Mouse (Mus musculus): ENCODE results near the gene Slc44a2. TPM values are rescaled to one million over a fixed set of nuclear protein-coding genes. Genes with fewer than 3 reads are reported as not detected.

Slc44a2 gene
- polyA plus RNA-seq, 1 experiment from 2014 or later = 116 TPM

- H3K9ac ChIP-seq (ENCODE audit: low read length) = no peak overlapping the region
- no peaks in the 10 kb centered on the region for H3K27me3 ChIP-seq (ENCODE audit: control insufficient read depth, insufficient read depth, low read length)
- WGBS = 89% methylated on average over 5 of the region's 5 CpGs
- H3K27ac ChIP-seq (ENCODE audit: low read length) = no peak overlapping the region
- ATAC-seq (ENCODE audit: insufficient read depth, low FRiP score) = no peak
- H3K9me3 ChIP-seq (replicated peaks; ENCODE audit: control insufficient read depth, low read length) = no peaks in the 10 kb centered on the region
- H3K4me2 ChIP-seq (ENCODE audit: low read depth, low read length) = no peak overlapping the region
- H3K4me1 ChIP-seq (ENCODE audit: control insufficient read depth, insufficient read depth, low read length) = no peaks in the 10 kb centered on the region
- peaks cover 44% of the 10 kb centered on the region for H3K36me3 ChIP-seq (ENCODE audit: control insufficient read depth, insufficient read depth, low read length)
- H3K4me3 ChIP-seq (replicated peaks; ENCODE audit: low read length) = no peak overlapping the region
Observed at GRCm38 (mm10) chr9:21277776-21278175, 42.7 kb upstream of the Slc44a2 start.

- ATAC-seq (ENCODE audit: insufficient read depth, low FRiP score) = no peak
- peaks cover 14% of the 10 kb centered on the region for H3K4me1 ChIP-seq (ENCODE audit: control insufficient read depth, insufficient read depth, low read length)
- H3K9me3 ChIP-seq (replicated peaks; ENCODE audit: control insufficient read depth, low read length) = no peaks in the 10 kb centered on the region
- H3K36me3 ChIP-seq (ENCODE audit: control insufficient read depth, insufficient read depth, low read length) = peaks cover 18% of the 10 kb centered on the region
- H3K9ac ChIP-seq (ENCODE audit: low read length) = no peak overlapping the region
- WGBS = 89% methylated on average over 5 of the region's 5 CpGs
- H3K4me3 ChIP-seq (replicated peaks; ENCODE audit: low read length) = no peak overlapping the region
- no peak overlapping the region for H3K4me2 ChIP-seq (ENCODE audit: low read depth, low read length)
- H3K27me3 ChIP-seq (ENCODE audit: control insufficient read depth, insufficient read depth, low read length) = no peaks in the 10 kb centered on the region
- H3K27ac ChIP-seq (ENCODE audit: low read length) = no peak overlapping the region
Observed at GRCm38 (mm10) chr9:21283591-21283990, 36.9 kb upstream of the Slc44a2 start.

- H3K27ac ChIP-seq (ENCODE audit: low read length) = no peak overlapping the region
- no peak overlapping the region for H3K9ac ChIP-seq (ENCODE audit: low read length)
- no peak overlapping the region for H3K4me3 ChIP-seq (replicated peaks; ENCODE audit: low read length)
- no peak for ATAC-seq (ENCODE audit: insufficient read depth, low FRiP score)
- H3K27me3 ChIP-seq (ENCODE audit: control insufficient read depth, insufficient read depth, low read length) = no peaks in the 10 kb centered on the region
- peaks cover 17% of the 10 kb centered on the region for H3K36me3 ChIP-seq (ENCODE audit: control insufficient read depth, insufficient read depth, low read length)
- H3K9me3 ChIP-seq (replicated peaks; ENCODE audit: control insufficient read depth, low read length) = no peaks in the 10 kb centered on the region
- peaks cover 17% of the 10 kb centered on the region for H3K4me1 ChIP-seq (ENCODE audit: control insufficient read depth, insufficient read depth, low read length)
- H3K4me2 ChIP-seq (ENCODE audit: low read depth, low read length) = no peak overlapping the region
- 79% methylated on average over 3 of the region's 3 CpGs for WGBS
Observed at GRCm38 (mm10) chr9:21283994-21284393, 36.5 kb upstream of the Slc44a2 start.

GRCm38 (mm10) chr9:21286753-21287152 lies 33.7 kb upstream of the Slc44a2 start:
- Histone ChIP-seq H3K4me2 (ENCODE audit: low read depth, low read length) (peak overlapping the region; percentile 58), H3K36me3 (ENCODE audit: control insufficient read depth, insufficient read depth, low read length) (peaks cover 5% of the 10 kb centered on the region; the same call in 1 of the 2 replicates), H3K4me1 (ENCODE audit: control insufficient read depth, insufficient read depth, low read length) (peaks cover 27% of the 10 kb centered on the region), H3K9me3 (replicated peaks; ENCODE audit: control insufficient read depth, low read length) (no peaks in the 10 kb centered on the region), H3K27me3 (ENCODE audit: control insufficient read depth, insufficient read depth, low read length) (no peaks in the 10 kb centered on the region), H3K27ac (ENCODE audit: low read length) (no peak overlapping the region), H3K9ac (ENCODE audit: low read length) (peak overlapping the region; percentile 80), H3K4me3 (replicated peaks; ENCODE audit: low read length) (peak overlapping the region; percentile 77)
- WGBS = 61% methylated on average over 3 of the region's 3 CpGs
- no peak for ATAC-seq (ENCODE audit: insufficient read depth, low FRiP score)

GRCm38 (mm10) chr9:21287571-21288402 lies 32.7 kb upstream of the Slc44a2 start, which contains the start of gene Kri1:
TSS of gene Kri1 (minus strand) at chr9:21287969.
- under 1% methylated on average over 59 of the region's 59 CpGs for WGBS
- peak within 1 kb of the TSS; percentile 80 for H3K9ac ChIP-seq (ENCODE audit: low read length)
- H3K4me3 ChIP-seq (replicated peaks; ENCODE audit: low read length) = peak within 1 kb of the TSS; percentile 77
- H3K9me3 ChIP-seq (replicated peaks; ENCODE audit: control insufficient read depth, low read length) = no peaks in the 10 kb centered on the region
- H3K4me2 ChIP-seq (ENCODE audit: low read depth, low read length) = peak within 1 kb of the TSS; percentile 73
- H3K27me3 ChIP-seq (ENCODE audit: control insufficient read depth, insufficient read depth, low read length) = no peaks in the 10 kb centered on the region
- ATAC-seq (ENCODE audit: insufficient read depth, low FRiP score) = peak; percentile 82
- peak within 1 kb of the TSS; percentile 90 for H3K27ac ChIP-seq (ENCODE audit: low read length)
- H3K36me3 ChIP-seq (ENCODE audit: control insufficient read depth, insufficient read depth, low read length) = peaks cover 5% of the 10 kb centered on the region; the same call in 1 of the 2 replicates
- H3K4me1 ChIP-seq (ENCODE audit: control insufficient read depth, insufficient read depth, low read length) = peaks cover 27% of the 10 kb centered on the region

- 68% methylated on average over 13 of the region's 13 CpGs for WGBS
- ATAC-seq (ENCODE audit: insufficient read depth, low FRiP score) = no peak
Observed at GRCm38 (mm10) chr9:21288404-21289336, 31.8 kb upstream of the Slc44a2 start.

GRCm38 (mm10) chr9:21289337-21289671 lies 31.2 kb upstream of the Slc44a2 start:
- Histone ChIP-seq H3K27ac (ENCODE audit: low read length) (no peak overlapping the region; the same call in 1 of the 2 replicates), H3K4me3 (replicated peaks; ENCODE audit: low read length) (peak overlapping the region; percentile 71), H3K36me3 (ENCODE audit: control insufficient read depth, insufficient read depth, low read length) (no peaks in the 10 kb centered on the region), H3K9me3 (replicated peaks; ENCODE audit: control insufficient read depth, low read length) (no peaks in the 10 kb centered on the region), H3K27me3 (ENCODE audit: control insufficient read depth, insufficient read depth, low read length) (no peaks in the 10 kb centered on the region), H3K9ac (ENCODE audit: low read length) (no peak overlapping the region; the same call in 1 of the 2 replicates), H3K4me1 (ENCODE audit: control insufficient read depth, insufficient read depth, low read length) (peaks cover 27% of the 10 kb centered on the region), H3K4me2 (ENCODE audit: low read depth, low read length) (peak overlapping the region; percentile 73)
- 86% methylated on average over 2 of the region's 2 CpGs for WGBS
- no peak for ATAC-seq (ENCODE audit: insufficient read depth, low FRiP score)

More at GRCm38 (mm10) chr9:21288404-21289336, 31.8 kb upstream of the Slc44a2 start:
- peaks cover 4% of the 10 kb centered on the region; the same call in 1 of the 2 replicates for H3K36me3 ChIP-seq (ENCODE audit: control insufficient read depth, insufficient read depth, low read length)
- peaks cover 27% of the 10 kb centered on the region for H3K4me1 ChIP-seq (ENCODE audit: control insufficient read depth, insufficient read depth, low read length)
- H3K27me3 ChIP-seq (ENCODE audit: control insufficient read depth, insufficient read depth, low read length) = no peaks in the 10 kb centered on the region
- peak overlapping the region; percentile 77 for H3K4me3 ChIP-seq (replicated peaks; ENCODE audit: low read length)
- H3K9me3 ChIP-seq (replicated peaks; ENCODE audit: control insufficient read depth, low read length) = no peaks in the 10 kb centered on the region
- peak overlapping the region; percentile 61 for H3K9ac ChIP-seq (ENCODE audit: low read length)
- peak overlapping the region; percentile 73 for H3K4me2 ChIP-seq (ENCODE audit: low read depth, low read length)
- H3K27ac ChIP-seq (ENCODE audit: low read length) = peak overlapping the region; percentile 89

- Histone ChIP-seq H3K27me3 (ENCODE audit: control insufficient read depth, insufficient read depth, low read length) (no peaks in the 10 kb centered on the region), H3K4me1 (ENCODE audit: control insufficient read depth, insufficient read depth, low read length) (peaks cover 27% of the 10 kb centered on the region), H3K4me3 (replicated peaks; ENCODE audit: low read length) (peak overlapping the region; percentile 71), H3K4me2 (ENCODE audit: low read depth, low read length) (peak overlapping the region; percentile 73), H3K9me3 (replicated peaks; ENCODE audit: control insufficient read depth, low read length) (no peaks in the 10 kb centered on the region), H3K9ac (ENCODE audit: low read length) (peak overlapping the region; percentile 82), H3K36me3 (ENCODE audit: control insufficient read depth, insufficient read depth, low read length) (no peaks in the 10 kb centered on the region), H3K27ac (ENCODE audit: low read length) (peak overlapping the region; percentile 69)
- ATAC-seq (ENCODE audit: insufficient read depth, low FRiP score) = no peak
- WGBS = 0% methylated on average over 20 of the region's 20 CpGs
Observed at GRCm38 (mm10) chr9:21290589-21290988, 29.9 kb upstream of the Slc44a2 start.

Measured in stomach, embryonic 16.5 days (tissue).